Mouse (Mus musculus) forebrain, embryonic 14.5 days (tissue): ENCODE data around the gene Scaf4. TPM values are rescaled to one million over a fixed set of nuclear protein-coding genes. Genes with fewer than 3 reads are reported as not detected.

Experiments used
- ATAC-seq: fragments of 200-750 bp; cut with Nextera tagmentation; 2 replicates; pipeline ENCODE4 v1.8.0; 2017; ENCODE audit warnings: mild to moderate bottlenecking, moderate library complexity
- DNase-seq: peaks from one replicate; pipeline ENCODE4 v3.0.0-alpha.2; 2015; ENCODE audit warnings: low spot score
- H3K27ac ChIP-seq: fragments of 300-500 bp; sonication (generic); 2 replicates; pipeline ENCODE4 v1.5.1; 2014; ENCODE audit warnings: low read depth, mild to moderate bottlenecking, control low read depth, low read length, moderate library complexity
- H3K27me3 ChIP-seq: fragments of 300-500 bp; sonication (generic); replicated peaks from 2 replicates; pipeline ENCODE4 v1.6.1; 2014; ENCODE audit warnings: low read length, control low read depth, mixed read lengths; ENCODE audit not compliant: control insufficient read depth, insufficient read depth
- H3K36me3 ChIP-seq: fragments of 300-500 bp; sonication (generic); 2 replicates; pipeline ENCODE4 v1.6.1; 2014; ENCODE audit warnings: low read length, control low read depth; ENCODE audit not compliant: control insufficient read depth, insufficient read depth
- H3K4me1 ChIP-seq: fragments of 300-500 bp; sonication (generic); 2 replicates; pipeline ENCODE4 v1.6.1; 2014; ENCODE audit warnings: antibody characterized with exemption, low read length, control low read depth; ENCODE audit not compliant: control insufficient read depth, insufficient read depth
- H3K4me2 ChIP-seq: fragments of 300-500 bp; sonication (generic); 2 replicates; pipeline ENCODE4 v1.6.1; 2014; ENCODE audit warnings: mild to moderate bottlenecking, control low read depth, low read length
- H3K4me3 ChIP-seq: fragments of 300-500 bp; sonication (generic); 2 replicates; pipeline ENCODE4 v1.5.1; 2014; ENCODE audit warnings: low read depth, low read length, control low read depth
- H3K9ac ChIP-seq: fragments of 300-500 bp; sonication (generic); 2 replicates; pipeline ENCODE4 v1.6.1; 2014; ENCODE audit warnings: mild to moderate bottlenecking, low read length, control low read depth, moderate library complexity
- H3K9me3 ChIP-seq: fragments of 300-500 bp; sonication (generic); replicated peaks from 2 replicates; pipeline ENCODE4 v1.6.1; 2016; ENCODE audit warnings: low read length, control low read depth, mixed read lengths; ENCODE audit not compliant: control insufficient read depth
- WGBS: fragments of 180-500 bp; shearing (Covaris S2); extraction: QIAGEN DNeasy Blood & Tissue Kit; methylation state at CpG from one replicate; pipeline ENCODE4 v1.1.7; 2014; 5-methylcytosine and 5-hydroxymethylcytosine counted together
- polyA plus RNA-seq: library from polyadenylated mRNA; unstranded; fragments of >200 nt; fragmentation: Nextera tagmentation; extraction: Ambion mirVana; gene quantifications from 2 replicates; pipeline ENCODE4 v1.2.1, GENCODE M21; 2014

The Scaf4 gene
- polyA plus RNA-seq, 1 experiment from 2014 or later, result 13.1 TPM

GRCm38 (mm10) chr16:90204868-90205267 lies 79.4 kb downstream of the Scaf4 start:
- no peaks in the 10 kb centered on the region for H3K36me3 ChIP-seq
- H3K4me3 ChIP-seq, result no peak overlapping the region
- H3K4me2 ChIP-seq, result no peak overlapping the region
- DNase-seq, result no peak
- 97% methylated on average over 2 of the region's 2 CpGs for WGBS
- no peaks in the 10 kb centered on the region for H3K4me1 ChIP-seq
- H3K27me3 ChIP-seq, result no peaks in the 10 kb centered on the region
- H3K9me3 ChIP-seq, result no peaks in the 10 kb centered on the region
- ATAC-seq, result no peak
- H3K9ac ChIP-seq, result no peak overlapping the region
- H3K27ac ChIP-seq, result no peak overlapping the region

GRCm38 (mm10) chr16:90203226-90203962 lies 80.9 kb downstream of the Scaf4 start:
- H3K36me3 ChIP-seq, result no peaks in the 10 kb centered on the region
- no peaks in the 10 kb centered on the region for H3K9me3 ChIP-seq
- H3K4me3 ChIP-seq, result no peak overlapping the region
- H3K27me3 ChIP-seq, result no peaks in the 10 kb centered on the region
- ATAC-seq (no peak), DNase-seq (no peak)
- H3K4me1 ChIP-seq, result no peaks in the 10 kb centered on the region
- no peak overlapping the region for H3K4me2 ChIP-seq
- H3K27ac ChIP-seq, result no peak overlapping the region
- H3K9ac ChIP-seq, result no peak overlapping the region
- WGBS, result 84% methylated on average over 6 of the region's 6 CpGs

- DNase-seq, result no peak
- no peak overlapping the region for H3K4me2 ChIP-seq
- H3K27me3 ChIP-seq, result no peaks in the 10 kb centered on the region
- H3K9ac ChIP-seq, result no peak overlapping the region
- WGBS, result 75% methylated on average over 19 of the region's 19 CpGs
- 0 out of 2 replicates have a peak, but pooled peaks cover 6% of the 10 kb centered on the region for H3K4me1 ChIP-seq
- H3K9me3 ChIP-seq, result no peaks in the 10 kb centered on the region
- ATAC-seq, result no peak
- no peaks in the 10 kb centered on the region for H3K36me3 ChIP-seq
- no peak overlapping the region for H3K27ac ChIP-seq
- H3K4me3 ChIP-seq, result no peak overlapping the region
Observed at GRCm38 (mm10) chr16:90202140-90202539, 82.2 kb downstream of the Scaf4 start.

- no peaks in the 10 kb centered on the region for H3K27me3 ChIP-seq
- no peak for ATAC-seq
- no peak overlapping the region for H3K4me3 ChIP-seq
- DNase-seq, result no peak
- H3K4me1 ChIP-seq, result 0 out of 2 replicates have a peak, but pooled peaks cover 6% of the 10 kb centered on the region
- H3K4me2 ChIP-seq, result no peak overlapping the region
- WGBS, result 90% methylated on average over 10 of the region's 10 CpGs
- no peak overlapping the region for H3K9ac ChIP-seq
- no peak overlapping the region for H3K27ac ChIP-seq
- H3K36me3 ChIP-seq, result no peaks in the 10 kb centered on the region
- H3K9me3 ChIP-seq, result no peaks in the 10 kb centered on the region
Observed at GRCm38 (mm10) chr16:90199174-90199573, 85.1 kb downstream of the Scaf4 start.

GRCm38 (mm10) chr16:90198626-90199025 lies 85.7 kb downstream of the Scaf4 start:
- no peak overlapping the region for H3K9ac ChIP-seq
- ATAC-seq (no peak), DNase-seq (no peak)
- H3K9me3 ChIP-seq, result no peaks in the 10 kb centered on the region
- no peak overlapping the region for H3K4me2 ChIP-seq
- no peak overlapping the region for H3K4me3 ChIP-seq
- H3K36me3 ChIP-seq, result no peaks in the 10 kb centered on the region
- 0 out of 2 replicates have a peak, but pooled peaks cover 6% of the 10 kb centered on the region for H3K4me1 ChIP-seq
- WGBS, result 92% methylated on average over 6 of the region's 6 CpGs
- no peak overlapping the region for H3K27ac ChIP-seq
- no peaks in the 10 kb centered on the region for H3K27me3 ChIP-seq

- Histone ChIP-seq H3K4me2 (peak overlapping the region; percentile 54), H3K9me3 (no peaks in the 10 kb centered on the region), H3K9ac (peak overlapping the region; percentile 52), H3K4me1 (0 out of 2 replicates have a peak, but pooled peaks cover 6% of the 10 kb centered on the region), H3K4me3 (peak overlapping the region; percentile 34), H3K27me3 (no peaks in the 10 kb centered on the region), H3K27ac (peak overlapping the region; percentile 21; the same call in 1 of the 2 replicates), H3K36me3 (no peaks in the 10 kb centered on the region)
- 4% methylated on average over 22 of the region's 22 CpGs for WGBS
- DNase-seq (peak; percentile 79), ATAC-seq (peak; percentile 93)
Observed at GRCm38 (mm10) chr16:90197337-90197973, 86.8 kb downstream of the Scaf4 start.

- Histone ChIP-seq H3K9ac (no peak overlapping the region), H3K27ac (no peak overlapping the region), H3K36me3 (no peaks in the 10 kb centered on the region), H3K27me3 (no peaks in the 10 kb centered on the region), H3K9me3 (no peaks in the 10 kb centered on the region), H3K4me1 (0 out of 2 replicates have a peak, but pooled peaks cover 6% of the 10 kb centered on the region), H3K4me2 (peak overlapping the region; percentile 54; the same call in 1 of the 2 replicates), H3K4me3 (no peak overlapping the region)
- ATAC-seq, result no peak
- no peak for DNase-seq
- 91% methylated on average over 7 of the region's 7 CpGs for WGBS
Observed at GRCm38 (mm10) chr16:90196688-90197240, 87.5 kb downstream of the Scaf4 start.

GRCm38 (mm10) chr16:90193719-90194118 lies 90.6 kb downstream of the Scaf4 start:
- 0 out of 2 replicates have a peak, but pooled peaks cover 6% of the 10 kb centered on the region for H3K4me1 ChIP-seq
- ATAC-seq, result no peak

GRCm38 (mm10) chr16:90191289-90191688 lies 93.0 kb downstream of the Scaf4 start:
- H3K27me3 ChIP-seq, result no peaks in the 10 kb centered on the region
- H3K36me3 ChIP-seq, result no peaks in the 10 kb centered on the region
- DNase-seq (no peak), ATAC-seq (no peak)
- H3K9ac ChIP-seq, result no peak overlapping the region
- H3K9me3 ChIP-seq, result no peaks in the 10 kb centered on the region
- no peak overlapping the region for H3K27ac ChIP-seq
- no peak overlapping the region for H3K4me3 ChIP-seq
- 83% methylated on average over 6 of the region's 6 CpGs for WGBS
- no peak overlapping the region for H3K4me2 ChIP-seq
- no peaks in the 10 kb centered on the region for H3K4me1 ChIP-seq

More at GRCm38 (mm10) chr16:90193719-90194118, 90.6 kb downstream of the Scaf4 start:
- no peak overlapping the region for H3K9ac ChIP-seq
- no peak for DNase-seq
- no peaks in the 10 kb centered on the region for H3K27me3 ChIP-seq
- H3K4me2 ChIP-seq, result no peak overlapping the region
- no peaks in the 10 kb centered on the region for H3K9me3 ChIP-seq
- no peaks in the 10 kb centered on the region for H3K36me3 ChIP-seq
- H3K4me3 ChIP-seq, result no peak overlapping the region
- H3K27ac ChIP-seq, result no peak overlapping the region
